Mouse (Mus musculus) forebrain, embryonic 16.5 days (tissue): ENCODE measurements at regions not wholly inside any gene's neighbourhood (a gene's known extent, or its start where the extent isn't known, plus 50 kb on each side); places are given as distances from the start of the nearest gene placed in this dataset.

Experiments used
- ATAC-seq: fragments of 200-750 bp; cut with Nextera tagmentation; 2 replicates; pipeline ENCODE4 v1.8.0; 2017; ENCODE audit warnings: mild to moderate bottlenecking, moderate library complexity
- H3K27ac ChIP-seq: fragments of 300-500 bp; sonication (generic); 2 replicates; pipeline ENCODE4 v1.5.1; 2014; ENCODE audit warnings: low read length, control low read depth
- H3K27me3 ChIP-seq: fragments of 300-500 bp; sonication (generic); replicated peaks from 2 replicates; pipeline ENCODE4 v1.6.1; 2014; ENCODE audit warnings: low read length; ENCODE audit not compliant: control insufficient read depth, insufficient read depth
- H3K36me3 ChIP-seq: fragments of 300-500 bp; sonication (generic); 2 replicates; pipeline ENCODE4 v1.6.1; 2014; ENCODE audit not compliant: control insufficient read depth, insufficient read depth
- H3K4me1 ChIP-seq: fragments of 300-500 bp; sonication (generic); replicated peaks from 2 replicates; pipeline ENCODE4 v1.6.1; 2014; ENCODE audit warnings: low read length; ENCODE audit not compliant: control insufficient read depth, insufficient read depth
- H3K4me2 ChIP-seq: fragments of 300-500 bp; sonication (generic); 2 replicates; pipeline ENCODE4 v1.6.1; 2014; ENCODE audit warnings: mild to moderate bottlenecking, low read length, control low read depth
- H3K4me3 ChIP-seq: fragments of 300-500 bp; sonication (generic); replicated peaks from 2 replicates; pipeline ENCODE4 v1.5.1; 2014; ENCODE audit warnings: mild to moderate bottlenecking, low read length, control low read depth
- H3K9ac ChIP-seq: fragments of 300-500 bp; sonication (generic); replicated peaks from 2 replicates; pipeline ENCODE4 v1.6.1; 2014; ENCODE audit warnings: low read depth, low read length, control low read depth
- H3K9me3 ChIP-seq: fragments of 300-500 bp; sonication (generic); 2 replicates; pipeline ENCODE4 v1.6.1; 2016; ENCODE audit warnings: low read length; ENCODE audit not compliant: control insufficient read depth
- WGBS: fragments of 180-500 bp; shearing (Covaris S2); extraction: QIAGEN DNeasy Blood & Tissue Kit; methylation state at CpG from one replicate; pipeline ENCODE4 v1.1.7; 2014; 5-methylcytosine and 5-hydroxymethylcytosine counted together

- Histone ChIP-seq H3K4me3 (no peak overlapping the region), H3K9me3 (no peaks in the 10 kb centered on the region), H3K27ac (no peak overlapping the region), H3K36me3 (no peaks in the 10 kb centered on the region), H3K9ac (no peak overlapping the region), H3K4me2 (no peak overlapping the region), H3K27me3 (no peaks in the 10 kb centered on the region), H3K4me1 (no peaks in the 10 kb centered on the region)
- WGBS, result 93% methylated on average over 2 of the region's 2 CpGs
- no peak for ATAC-seq
Measured at GRCm38 (mm10) chr4:29183818-29184217, 370.9 kb downstream of the Epha7 start.

- H3K27ac ChIP-seq, result no peak overlapping the region
- no peaks in the 10 kb centered on the region for H3K4me1 ChIP-seq
- H3K9ac ChIP-seq, result no peak overlapping the region
- no peak overlapping the region for H3K4me3 ChIP-seq
- no peak overlapping the region for H3K4me2 ChIP-seq
- no peak for ATAC-seq
- no peaks in the 10 kb centered on the region for H3K9me3 ChIP-seq
- H3K27me3 ChIP-seq, result no peaks in the 10 kb centered on the region
- no peaks in the 10 kb centered on the region for H3K36me3 ChIP-seq
Measured at GRCm38 (mm10) chr4:29200976-29201375, 388.0 kb downstream of the Epha7 start.
